Mouse (Mus musculus): Measurements from ENCODE around the gene Fkbp9.

DNA sequence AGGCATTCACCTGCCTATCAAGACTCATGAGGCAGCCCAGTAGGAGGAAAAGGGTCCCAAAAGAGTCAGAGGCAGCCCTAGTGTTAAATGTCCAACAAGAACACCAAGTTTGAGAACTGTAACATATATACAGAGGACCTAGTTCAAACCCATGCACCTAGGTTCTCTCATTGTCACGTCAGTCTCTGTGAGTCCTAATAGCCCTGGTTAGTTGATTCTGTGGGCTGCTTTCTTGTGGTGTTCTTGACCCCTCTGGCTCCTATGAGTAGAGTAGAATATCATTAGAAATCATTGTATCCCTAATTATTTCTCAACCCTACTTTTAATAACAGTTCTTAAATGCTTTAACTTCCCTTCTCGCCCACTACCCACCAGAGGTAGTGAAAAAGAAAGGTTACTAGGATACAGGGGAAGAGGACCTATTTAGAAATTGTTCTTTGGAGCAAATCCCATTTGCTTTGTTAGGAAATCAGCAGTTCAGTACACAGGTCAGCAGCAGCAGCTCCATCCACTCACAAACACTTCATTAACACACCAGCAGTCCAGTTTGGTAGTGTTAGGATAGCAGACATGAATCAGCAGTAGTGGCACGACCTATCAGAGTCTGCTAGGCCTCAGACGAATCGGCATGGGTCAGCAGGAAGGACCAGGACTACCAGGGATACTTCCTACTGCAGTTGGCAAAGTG lies 13.3 kb upstream of the Fkbp9 start:
- TF ChIP-seq CTCF (IDR thresholded peaks at IDR 0.05; ENCODE audit: control insufficient read depth, insufficient read depth, insufficient replicate concordance, low read depth, low read length): no peak
- no peak for TF ChIP-seq POLR2A (IDR thresholded peaks at IDR 0.05; ENCODE audit: control insufficient read depth, low read depth, low read length)

All from testis, adult 2 months (tissue).